Mouse (Mus musculus) kidney, adult 2 months (tissue): Measurements from ENCODE around the gene Antxr1. TPM values are rescaled to one million over a fixed set of nuclear protein-coding genes. Genes with fewer than 3 reads are reported as not detected.

ENCODE experiments used
- DNase-seq: peaks from one replicate; pipeline ENCODE4 v3.0.0; 2021
- H3K27ac ChIP-seq: fragments of 200-500 bp; 2 replicates; pipeline ENCODE4 v1.5.1; 2012; ENCODE audit warnings: low read depth, low read length, control low read depth, inconsistent platforms; ENCODE audit not compliant: insufficient read depth
- H3K27me3 ChIP-seq: fragments of 200-500 bp; replicated peaks from 2 replicates; pipeline ENCODE4 v1.6.1; 2012; ENCODE audit warnings: mild to moderate bottlenecking, moderate library complexity, low read length, inconsistent platforms; ENCODE audit not compliant: control insufficient read depth, insufficient read depth
- H3K36me3 ChIP-seq: fragments of 200-500 bp; 2 replicates; pipeline ENCODE4 v1.6.1; 2012; ENCODE audit warnings: mild to moderate bottlenecking, moderate library complexity, low read length, inconsistent platforms; ENCODE audit not compliant: control insufficient read depth, insufficient read depth
- H3K4me1 ChIP-seq: fragments of 200-500 bp; 2 replicates; pipeline ENCODE4 v1.6.1; 2011; ENCODE audit warnings: low read length; ENCODE audit not compliant: control insufficient read depth, insufficient read depth
- H3K4me3 ChIP-seq: fragments of 200-500 bp; 2 replicates; pipeline ENCODE4 v1.5.1; 2011; ENCODE audit warnings: mild to moderate bottlenecking, low read depth, low read length, control low read depth; ENCODE audit not compliant: insufficient read depth
- CTCF ChIP-seq: fragments of 200-500 bp; conservative IDR thresholded peaks from 2 replicates; pipeline ENCODE4 v1.5.1; 2011; ENCODE audit warnings: low read depth, mild to moderate bottlenecking, control low read depth, low read length, moderate library complexity, mixed read lengths; ENCODE audit not compliant: insufficient read depth, insufficient read length
- POLR2A ChIP-seq: fragments of 200-500 bp; IDR thresholded peaks from one replicate; pipeline ENCODE4 v1.6.1; 2011; ENCODE audit warnings: low read depth, low read length, control low read depth
- WGBS: fragments of 180-500 bp; shearing (Covaris S2); methylation state at CpG from one replicate; pipeline ENCODE4 v1.1.7; 2018; 5-methylcytosine and 5-hydroxymethylcytosine counted together
- polyA plus RNA-seq: library from polyadenylated mRNA; depleted of rRNA; stranded (reverse); fragments of >200 nt; gene quantifications from 2 replicates; pipeline ENCODE4 v1.2.3, GENCODE M21; 2012; rRNA removed

The Antxr1 gene
- polyA plus RNA-seq = 2.0 and 2.5 TPM in 2 replicates

DNA sequence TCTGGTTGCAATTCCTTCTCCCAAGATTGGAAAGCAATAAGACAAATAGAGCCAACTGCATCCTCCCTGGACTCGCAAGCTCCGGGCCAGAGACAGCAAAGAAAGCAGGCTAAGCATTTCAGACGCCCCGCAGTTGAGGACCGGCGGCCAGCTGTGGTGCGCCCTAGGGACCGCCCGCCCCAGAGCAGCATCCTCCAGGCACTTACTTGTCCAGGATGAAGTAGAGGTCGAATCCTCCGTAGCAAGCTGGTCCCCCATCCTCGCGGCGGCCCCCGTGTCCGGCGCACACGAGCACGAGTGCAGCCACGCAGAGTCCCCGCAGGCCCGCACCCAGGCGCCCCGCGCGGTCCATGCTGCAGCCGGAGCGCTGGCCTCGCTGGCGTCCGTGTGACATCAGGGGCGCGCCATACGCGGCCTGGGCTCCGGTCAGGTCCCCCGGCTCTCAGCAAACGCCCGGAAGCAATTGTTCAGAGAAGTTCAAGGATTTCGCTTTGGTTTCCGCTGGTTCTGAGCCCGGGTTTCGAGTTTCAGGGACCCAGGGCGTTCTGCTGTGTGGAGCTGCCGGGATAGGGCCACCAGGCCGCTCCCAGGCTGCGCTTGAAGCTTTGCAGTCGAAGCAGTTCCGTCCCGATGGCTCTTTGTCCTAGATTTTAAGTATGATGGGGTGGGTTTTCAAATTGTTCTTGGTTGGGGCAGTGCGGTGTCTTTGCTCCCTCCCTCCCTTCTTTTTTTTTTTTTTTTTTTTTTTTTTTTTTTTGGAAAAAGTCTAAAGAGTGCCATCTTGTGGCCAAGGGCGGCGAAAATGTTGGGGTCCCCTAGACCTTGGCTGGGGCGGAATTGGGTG lies at the start of gene Antxr1:
Antxr1 (minus strand) TSS at position 731 of the 844 bp plus-strand sequence.
- H3K4me3 ChIP-seq = peak within 1 kb of the TSS; percentile 66
- no peaks in the 10 kb centered on the region for H3K36me3 ChIP-seq
- no peaks in the 10 kb centered on the region for H3K4me1 ChIP-seq
- WGBS = 1% methylated on average over 54 of the region's 54 CpGs
- no peaks in the 10 kb centered on the region for H3K27me3 ChIP-seq
- H3K27ac ChIP-seq = no peak within 1 kb of the TSS; the same call in 1 of the 2 replicates
- TF ChIP-seq CTCF (no peak; the same call in 1 of the 2 replicates), POLR2A (no peak)
- peak; percentile 47 for DNase-seq

DNA sequence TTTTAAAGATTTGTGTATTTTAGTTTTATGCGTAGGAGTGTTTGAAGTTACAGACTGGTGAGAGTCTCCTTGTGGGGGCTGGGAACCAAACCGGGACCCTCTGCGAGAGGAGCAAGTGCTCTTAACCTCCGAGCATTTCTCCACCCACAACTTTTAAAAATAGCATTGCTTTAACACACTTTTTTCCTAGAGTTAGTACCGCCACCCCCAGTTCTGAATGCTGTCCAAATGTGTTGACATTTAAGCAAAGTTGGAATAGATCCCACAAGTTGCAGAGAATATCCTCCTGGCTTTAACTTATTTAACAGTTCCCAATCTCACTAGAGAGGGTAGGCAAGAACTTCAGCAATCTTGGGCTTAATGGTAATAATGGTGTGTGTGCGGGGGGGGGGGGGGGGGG lies 49.1 kb upstream of the Antxr1 start:
- no peak overlapping the region for H3K27ac ChIP-seq
- TF ChIP-seq CTCF (no peak), POLR2A (no peak)
- H3K4me1 ChIP-seq = no peaks in the 10 kb centered on the region
- no peak overlapping the region for H3K4me3 ChIP-seq
- DNase-seq = no peak
- H3K36me3 ChIP-seq = no peaks in the 10 kb centered on the region
- H3K27me3 ChIP-seq = no peaks in the 10 kb centered on the region; the same call in 1 of the 2 replicates
- WGBS = 48% methylated on average over 6 of the region's 6 CpGs

DNA sequence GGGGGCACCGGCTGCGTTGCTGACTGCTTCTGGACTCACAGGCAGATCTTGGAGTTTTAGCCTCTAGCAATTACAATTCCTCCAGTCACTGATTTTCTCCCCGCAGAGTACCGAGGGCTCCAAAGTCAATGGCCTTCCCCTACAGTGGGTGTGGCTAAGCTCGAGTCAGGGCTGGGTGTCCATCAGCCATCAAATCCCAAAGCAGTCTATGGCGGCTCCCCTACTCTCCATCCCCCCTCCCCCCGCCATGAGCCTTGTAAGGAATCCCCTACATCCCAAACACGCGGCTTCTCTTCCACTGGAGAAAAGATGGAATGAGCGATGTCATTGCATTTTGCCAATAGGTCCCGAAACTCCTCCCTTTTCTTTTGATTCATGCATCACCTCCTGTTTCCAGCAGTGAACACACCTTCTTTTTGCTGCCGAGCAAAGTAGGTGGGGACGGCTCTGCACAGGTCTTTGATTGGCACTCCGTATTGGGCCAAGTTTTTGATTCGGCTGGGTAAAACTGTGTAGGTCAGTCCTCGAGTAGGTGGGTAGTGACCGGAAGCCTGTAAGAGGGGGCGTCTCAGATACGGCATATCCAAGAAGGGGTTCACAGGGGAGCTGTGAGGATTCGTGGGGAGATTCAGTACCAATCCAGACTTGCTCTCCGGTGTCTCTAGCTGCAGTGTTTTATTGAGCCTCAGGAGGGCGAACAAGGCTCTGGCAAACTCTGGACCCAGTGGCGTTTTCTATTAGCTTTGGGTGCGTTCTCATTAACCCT lies 48.5 kb upstream of the Antxr1 start:
- no peak overlapping the region for H3K4me3 ChIP-seq
- DNase-seq = peak; percentile 19
- H3K27me3 ChIP-seq = no peaks in the 10 kb centered on the region; the same call in 1 of the 2 replicates
- WGBS = 14% methylated on average over 24 of the region's 24 CpGs
- no peak overlapping the region for H3K27ac ChIP-seq
- H3K4me1 ChIP-seq = no peaks in the 10 kb centered on the region
- TF ChIP-seq POLR2A (no peak), CTCF (peak; percentile 47)
- H3K36me3 ChIP-seq = no peaks in the 10 kb centered on the region

DNA sequence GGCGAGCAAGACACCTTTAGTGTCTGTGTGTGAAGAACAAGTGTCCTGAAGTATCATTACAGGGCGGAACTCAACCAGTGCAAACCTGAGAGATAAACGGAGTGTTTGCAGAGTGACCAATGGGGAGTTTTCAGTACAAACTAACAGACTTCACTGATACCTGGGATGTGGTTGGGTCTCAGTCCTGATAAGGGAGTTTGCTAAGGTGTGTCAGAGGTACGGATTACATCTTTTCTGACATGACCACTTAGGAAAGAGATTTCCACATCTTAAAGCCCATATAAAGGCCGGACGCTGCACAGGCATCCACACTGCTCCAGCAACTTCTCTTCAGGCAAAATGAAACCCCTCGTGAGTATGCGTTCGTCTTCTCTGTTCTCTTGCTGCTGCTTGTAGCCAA lies 37.4 kb upstream of the Antxr1 start, which contains the start of gene Gkn2:
Gkn2 (plus strand) TSS at position 301 of the 400 bp plus-strand sequence.
- Histone ChIP-seq H3K27ac (no peak within 1 kb of the TSS), H3K4me1 (no peaks in the 10 kb centered on the region), H3K36me3 (no peaks in the 10 kb centered on the region), H3K27me3 (no peaks in the 10 kb centered on the region), H3K4me3 (no peak within 1 kb of the TSS)
- DNase-seq = no peak
- whole genome bisulfite sequencing = 90% methylated on average over 9 of the region's 9 CpGs
- TF ChIP-seq CTCF = no peak
- no peak for TF ChIP-seq POLR2A

DNA sequence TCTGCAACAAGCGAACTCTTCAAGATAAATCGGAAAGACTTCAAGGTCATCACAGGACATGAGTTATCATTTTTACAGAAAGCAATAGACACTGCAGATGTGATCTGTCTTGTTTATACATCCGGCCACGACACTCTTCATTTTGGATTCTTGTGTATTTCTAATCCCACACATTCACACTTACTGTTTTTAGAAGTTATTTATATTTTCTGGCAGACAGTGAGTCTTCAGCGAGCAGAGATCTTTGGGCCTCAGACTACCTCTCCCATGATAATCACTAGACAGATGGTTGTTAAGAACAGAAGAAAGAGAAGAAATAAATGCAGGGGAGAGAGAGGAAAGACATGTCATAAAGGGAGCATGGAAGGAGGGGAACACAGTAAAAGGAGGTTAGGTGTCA lies 33.6 kb upstream of the Antxr1 start:
- TF ChIP-seq POLR2A (no peak), CTCF (no peak)
- 74% methylated on average over 5 of the region's 5 CpGs for WGBS

DNA sequence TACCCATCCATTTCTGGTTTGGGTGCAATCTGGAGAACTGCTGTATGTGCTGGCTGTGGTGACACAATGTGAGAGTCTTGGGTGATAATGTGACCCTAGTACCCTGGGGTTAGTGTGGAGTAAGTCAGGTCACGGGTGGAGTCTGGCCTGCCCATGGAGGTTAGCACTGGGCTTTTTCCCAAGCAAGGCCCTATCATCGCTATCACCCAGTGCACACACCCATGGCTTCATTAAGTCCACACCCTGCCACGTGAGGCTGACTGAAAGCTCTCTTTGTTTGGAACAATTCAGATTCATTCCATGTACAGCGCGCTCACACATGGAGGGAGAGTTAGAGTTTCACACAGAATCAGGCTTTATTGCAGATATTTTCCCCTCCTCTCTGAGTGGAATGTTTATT lies 18.8 kb upstream of the Antxr1 start:
- H3K4me1 ChIP-seq = no peaks in the 10 kb centered on the region
- H3K4me3 ChIP-seq = no peak overlapping the region
- no peaks in the 10 kb centered on the region for H3K27me3 ChIP-seq
- TF ChIP-seq POLR2A (no peak), CTCF (no peak)
- 85% methylated on average over 5 of the region's 5 CpGs for WGBS
- no peak overlapping the region for H3K27ac ChIP-seq
- DNase-seq = no peak
- no peaks in the 10 kb centered on the region for H3K36me3 ChIP-seq

More for the DNA sequence above, 33.6 kb upstream of the Antxr1 start:
- Histone ChIP-seq H3K4me1 (no peaks in the 10 kb centered on the region), H3K27me3 (no peaks in the 10 kb centered on the region), H3K27ac (no peak overlapping the region), H3K36me3 (no peaks in the 10 kb centered on the region), H3K4me3 (no peak overlapping the region)
- DNase-seq = no peak

DNA sequence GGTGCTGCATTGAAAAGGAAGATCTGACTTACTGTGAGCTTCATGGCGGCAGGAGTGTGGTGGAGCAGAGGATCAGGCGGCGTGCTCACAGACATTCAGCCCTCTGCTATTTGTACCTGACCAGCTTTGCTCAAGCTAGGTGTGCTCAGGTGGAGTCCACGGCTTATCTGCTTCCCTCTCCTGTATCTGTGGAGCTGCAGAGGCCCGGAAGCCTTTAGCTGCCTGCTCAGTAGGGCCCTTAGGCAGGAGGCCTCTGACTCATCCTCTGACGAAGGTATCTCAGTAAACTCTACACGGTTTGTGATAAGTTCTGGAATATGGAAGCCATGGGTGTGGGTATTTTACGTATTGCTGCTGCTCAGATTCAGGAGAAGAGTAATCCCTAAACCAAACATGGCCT lies 15.2 kb upstream of the Antxr1 start, which contains the start of gene Gkn1:
Gkn1 (minus strand) TSS at position 114 of the 400 bp plus-strand sequence.
- no peak for DNase-seq
- no peak within 1 kb of the TSS for H3K4me3 ChIP-seq
- no peak for TF ChIP-seq CTCF
- no peak for TF ChIP-seq POLR2A
- no peaks in the 10 kb centered on the region for H3K4me1 ChIP-seq
- WGBS = 94% methylated on average over 8 of the region's 8 CpGs
- H3K36me3 ChIP-seq = no peaks in the 10 kb centered on the region
- no peak within 1 kb of the TSS for H3K27ac ChIP-seq
- no peaks in the 10 kb centered on the region for H3K27me3 ChIP-seq
